Mouse (Mus musculus): Measurements from ENCODE around the gene Rpap1. TPM values are rescaled to one million over a fixed set of nuclear protein-coding genes. Genes with fewer than 3 reads are reported as not detected.
A peak's percentile ranks its signal among the peaks of the same experiment; 100 is the strongest.

Gene Rpap1
- polyA plus RNA-seq, 1 experiment from 2014 or later: 31.7 TPM

DNA sequence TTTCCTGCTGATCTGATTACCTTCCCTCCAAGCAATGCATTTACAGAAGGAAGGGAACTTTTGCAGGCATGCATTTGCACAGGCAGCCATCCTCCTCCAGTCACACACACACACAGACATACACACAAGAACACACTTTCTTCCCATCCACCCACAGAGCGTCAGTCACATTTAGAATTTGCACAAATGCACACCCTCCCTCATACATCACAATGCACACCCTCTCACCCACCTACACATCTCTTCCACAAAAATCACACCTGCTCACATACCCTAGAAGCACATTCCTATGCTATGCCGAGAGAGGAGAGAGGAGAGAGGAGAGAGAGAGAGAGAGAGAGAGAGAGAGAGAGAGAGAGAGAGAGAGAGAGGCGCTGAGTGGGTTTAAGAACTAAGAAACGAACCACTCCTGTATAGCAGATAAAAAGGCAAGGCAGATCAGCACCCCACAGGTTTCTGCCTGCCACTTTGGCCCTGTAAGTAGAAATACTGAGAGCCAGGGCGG is 10.0 kb upstream of the Rpap1 start, which contains the start of gene Tyro3:
Tyro3 (plus strand) TSS at position 455 of the 505 bp plus-strand sequence.
- 52% methylated on average over 5 of the region's 5 CpGs for WGBS
- Histone ChIP-seq H3K36me3 (no peaks in the 10 kb centered on the region), H3K27me3 (no peaks in the 10 kb centered on the region), H3K4me2 (peak within 1 kb of the TSS; percentile 97), H3K4me1 (peaks cover 34% of the 10 kb centered on the region), H3K9me3 (no peaks in the 10 kb centered on the region), H3K27ac (no peak within 1 kb of the TSS), H3K4me3 (no peak within 1 kb of the TSS), H3K9ac (no peak within 1 kb of the TSS)
- ATAC-seq (ENCODE audit: borderline replicate concordance, extremely low read depth, low FRiP score, low TSS enrichment): no peak

DNA sequence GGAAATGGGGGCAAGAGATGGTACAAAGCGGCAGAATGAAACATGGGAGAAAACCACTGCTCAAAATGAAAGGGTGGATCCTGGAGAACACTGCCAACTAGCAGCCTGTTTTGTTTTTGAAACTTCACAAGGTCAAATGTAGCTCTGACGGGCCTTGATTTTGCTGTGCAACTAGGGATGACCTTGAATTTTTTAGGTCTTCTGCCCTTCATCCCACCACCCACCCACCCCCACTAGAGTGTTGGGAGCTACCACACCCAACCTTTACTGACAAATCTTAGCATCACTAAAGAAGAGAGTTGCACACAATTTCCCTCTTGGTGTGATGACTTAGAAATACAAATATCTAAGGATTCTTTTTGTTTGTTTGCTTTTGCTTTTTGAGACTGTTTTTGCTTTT is 2.7 kb upstream of the Rpap1 start:
- Histone ChIP-seq H3K9ac (no peak overlapping the region), H3K27me3 (no peaks in the 10 kb centered on the region), H3K4me2 (no peak overlapping the region), H3K27ac (no peak overlapping the region), H3K4me1 (peaks cover 7% of the 10 kb centered on the region), H3K9me3 (no peaks in the 10 kb centered on the region), H3K4me3 (no peak overlapping the region), H3K36me3 (no peaks in the 10 kb centered on the region)
- ATAC-seq (ENCODE audit: borderline replicate concordance, extremely low read depth, low FRiP score, low TSS enrichment): no peak
- 88% methylated on average over 2 of the region's 2 CpGs for WGBS

DNA sequence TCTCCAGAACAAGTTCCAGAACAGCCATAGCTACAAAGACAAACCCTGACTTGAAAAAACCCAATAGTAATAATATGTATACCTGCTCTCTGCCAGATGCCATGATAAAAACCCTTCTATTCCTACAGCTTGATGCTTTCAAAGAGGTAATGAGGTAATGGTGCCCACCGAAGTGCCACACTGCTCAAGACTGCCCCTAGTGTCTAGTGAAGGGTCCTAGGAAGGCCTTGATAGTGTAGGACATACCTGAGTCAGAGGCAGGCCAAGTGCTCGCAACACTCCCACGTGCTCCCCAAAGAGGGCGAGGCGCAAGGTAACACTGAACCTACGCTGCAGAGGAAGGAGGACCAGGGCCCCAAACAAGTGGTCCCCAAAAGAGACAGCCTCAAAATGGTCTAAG is 20.1 kb downstream of the Rpap1 start:
- H3K4me2 ChIP-seq: no peak overlapping the region

DNA sequence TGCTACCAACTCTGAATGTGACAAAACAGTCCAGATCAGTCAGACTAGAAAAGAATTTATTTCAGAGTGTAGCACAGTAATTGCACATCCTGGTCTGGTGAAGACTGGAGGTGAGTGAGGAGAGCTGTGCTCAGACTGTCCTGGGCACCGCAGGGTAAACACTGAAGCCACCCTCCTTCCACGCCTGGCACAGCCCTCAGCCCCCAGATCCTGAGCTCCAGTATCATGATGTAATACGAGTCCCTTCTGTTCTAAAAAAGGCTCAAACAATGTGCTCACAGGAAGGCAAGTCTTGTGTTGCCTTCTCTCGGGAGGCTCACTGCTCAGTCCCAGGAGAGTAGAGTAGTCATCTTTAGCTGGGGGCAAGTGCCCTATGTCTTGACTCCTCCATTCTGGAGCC is 23.4 kb downstream of the Rpap1 start:
- 69% methylated on average over 4 of the region's 4 CpGs for WGBS
- H3K27ac ChIP-seq: no peak overlapping the region
- no peak overlapping the region for H3K9ac ChIP-seq
- no peak overlapping the region for H3K4me3 ChIP-seq
- no peak for ATAC-seq (ENCODE audit: borderline replicate concordance, extremely low read depth, low FRiP score, low TSS enrichment)
- peaks cover 3% of the 10 kb centered on the region for H3K4me1 ChIP-seq
- H3K36me3 ChIP-seq: peaks cover 36% of the 10 kb centered on the region
- no peaks in the 10 kb centered on the region for H3K9me3 ChIP-seq
- H3K27me3 ChIP-seq: peaks cover 31% of the 10 kb centered on the region
- no peak overlapping the region for H3K4me2 ChIP-seq

More for the DNA sequence above, 20.1 kb downstream of the Rpap1 start:
- no peaks in the 10 kb centered on the region for H3K9me3 ChIP-seq
- no peaks in the 10 kb centered on the region for H3K4me1 ChIP-seq
- H3K9ac ChIP-seq: no peak overlapping the region
- ATAC-seq (ENCODE audit: borderline replicate concordance, extremely low read depth, low FRiP score, low TSS enrichment): peak; percentile 47; the same call in 1 of the 2 replicates
- 89% methylated on average over 6 of the region's 6 CpGs for WGBS
- H3K4me3 ChIP-seq: no peak overlapping the region
- peaks cover 62% of the 10 kb centered on the region for H3K36me3 ChIP-seq
- H3K27ac ChIP-seq: no peak overlapping the region
- H3K27me3 ChIP-seq: no peaks in the 10 kb centered on the region

DNA sequence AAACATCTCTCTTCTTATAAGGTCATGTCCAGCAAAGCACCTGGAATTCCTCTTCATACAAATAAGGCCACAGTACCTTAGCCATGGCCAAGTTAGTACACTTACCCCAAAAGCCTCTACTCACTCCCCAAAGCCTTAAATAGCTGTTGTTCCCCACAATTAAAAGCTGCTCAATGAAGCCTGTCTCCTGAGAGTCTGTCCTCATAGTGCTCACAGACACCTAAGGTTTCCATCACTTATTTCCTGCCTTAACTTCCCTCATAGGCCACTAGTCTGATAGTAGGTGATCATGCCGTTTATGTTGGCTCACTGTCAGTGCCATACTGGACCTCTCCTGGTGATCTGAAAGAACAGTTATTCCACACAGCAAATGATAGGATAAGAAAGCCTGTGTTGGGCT is 25.1 kb downstream of the Rpap1 start:
- H3K4me1 ChIP-seq: peaks cover 16% of the 10 kb centered on the region
- no peak for ATAC-seq (ENCODE audit: borderline replicate concordance, extremely low read depth, low FRiP score, low TSS enrichment)
- H3K36me3 ChIP-seq: peaks cover 26% of the 10 kb centered on the region
- WGBS: 69% methylated on average over 1 of the region's 1 CpGs
- no peaks in the 10 kb centered on the region for H3K9me3 ChIP-seq
- no peak overlapping the region for H3K4me2 ChIP-seq
- no peak overlapping the region for H3K27ac ChIP-seq
- H3K27me3 ChIP-seq: peaks cover 48% of the 10 kb centered on the region
- H3K4me3 ChIP-seq: no peak overlapping the region
- H3K9ac ChIP-seq: no peak overlapping the region

DNA sequence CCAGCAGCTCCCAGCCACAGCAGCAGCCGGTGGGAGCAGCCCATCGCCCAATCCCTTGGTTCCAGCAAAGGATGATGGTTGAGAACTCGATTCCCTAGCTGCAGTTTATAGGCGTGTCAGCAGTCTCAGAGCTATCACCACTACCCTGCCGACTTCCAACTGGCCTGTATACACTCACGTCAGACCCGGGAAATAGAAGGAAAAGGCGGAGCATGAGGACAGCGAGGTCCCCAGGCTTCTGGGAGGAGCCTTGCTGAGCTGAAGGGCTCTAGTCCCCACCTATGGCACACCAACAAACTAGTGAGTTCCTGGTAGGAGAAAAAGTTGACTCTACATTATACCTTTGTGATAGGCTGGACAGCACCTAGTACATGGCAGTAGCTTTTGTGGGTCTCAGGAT is 27.1 kb downstream of the Rpap1 start, which contains the start of gene Ltk:
Ltk (minus strand) TSS at position 181 of the 400 bp plus-strand sequence.
- Histone ChIP-seq H3K9me3 (no peaks in the 10 kb centered on the region), H3K4me1 (peaks cover 17% of the 10 kb centered on the region), H3K27ac (no peak within 1 kb of the TSS), H3K4me3 (peak within 1 kb of the TSS; percentile 56; the same call in 1 of the 2 replicates), H3K27me3 (peaks cover 66% of the 10 kb centered on the region), H3K9ac (no peak within 1 kb of the TSS), H3K36me3 (peaks cover 18% of the 10 kb centered on the region), H3K4me2 (peak within 1 kb of the TSS; percentile 94)
- WGBS: 9% methylated on average over 9 of the region's 9 CpGs
- ATAC-seq (ENCODE audit: borderline replicate concordance, extremely low read depth, low FRiP score, low TSS enrichment): no peak

DNA sequence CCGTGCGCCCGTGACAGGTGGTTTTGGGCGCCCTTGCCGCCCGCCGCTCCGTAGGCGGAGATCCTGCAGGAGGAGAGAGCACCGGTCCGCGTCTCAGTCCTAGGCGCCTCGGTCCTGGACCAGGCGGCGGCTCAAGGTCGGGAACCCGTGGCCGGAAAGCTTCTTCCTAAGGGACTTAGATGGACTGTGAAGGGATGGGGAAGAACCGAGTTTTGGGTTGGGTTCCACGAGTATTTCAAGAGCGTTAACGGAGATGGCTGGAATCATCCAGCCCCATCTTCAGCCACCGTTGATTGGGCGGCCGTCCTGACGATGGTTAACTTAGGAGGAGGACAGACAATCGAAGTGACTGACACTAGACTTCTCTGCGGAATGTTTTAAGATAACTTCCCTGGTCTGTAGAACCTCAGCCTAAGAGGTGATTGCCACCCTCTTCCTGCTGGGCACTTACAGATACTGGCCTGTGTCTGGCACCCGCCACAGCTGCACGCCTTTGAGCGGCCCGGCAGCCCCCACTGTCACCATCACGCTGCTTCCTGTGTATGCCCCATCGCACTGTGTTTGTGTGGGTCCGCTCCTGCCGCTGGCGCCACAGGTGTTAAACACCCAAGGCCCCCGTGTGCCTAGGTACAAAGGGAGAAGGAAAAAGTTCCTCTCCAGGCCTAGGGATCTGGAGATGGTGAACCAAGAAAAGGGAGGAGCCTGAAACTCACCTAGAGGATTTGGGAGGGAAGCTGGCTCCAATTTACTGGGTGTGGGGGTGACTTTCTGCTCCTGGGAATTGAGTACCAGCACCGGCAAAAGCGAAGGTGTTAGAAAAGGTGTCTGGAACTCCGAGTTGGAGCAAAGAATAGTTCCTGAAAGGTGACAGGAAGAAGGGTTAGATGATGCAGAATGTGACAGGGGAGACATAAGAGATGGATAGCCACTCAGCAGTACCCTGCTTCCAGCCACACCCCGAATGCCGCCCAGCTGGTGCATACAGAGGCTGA is 28.2 kb downstream of the Rpap1 start:
- peak overlapping the region; percentile 94 for H3K4me2 ChIP-seq
- peaks cover 9% of the 10 kb centered on the region for H3K36me3 ChIP-seq
- H3K4me1 ChIP-seq: peaks cover 17% of the 10 kb centered on the region
- H3K27me3 ChIP-seq: peaks cover 72% of the 10 kb centered on the region
- H3K9me3 ChIP-seq: no peaks in the 10 kb centered on the region
- H3K9ac ChIP-seq: no peak overlapping the region
- H3K27ac ChIP-seq: no peak overlapping the region
- peak; percentile 11; the same call in 1 of the 2 replicates for ATAC-seq (ENCODE audit: borderline replicate concordance, extremely low read depth, low FRiP score, low TSS enrichment)
- peak overlapping the region; percentile 56 for H3K4me3 ChIP-seq
- WGBS: 6% methylated on average over 44 of the region's 44 CpGs

DNA sequence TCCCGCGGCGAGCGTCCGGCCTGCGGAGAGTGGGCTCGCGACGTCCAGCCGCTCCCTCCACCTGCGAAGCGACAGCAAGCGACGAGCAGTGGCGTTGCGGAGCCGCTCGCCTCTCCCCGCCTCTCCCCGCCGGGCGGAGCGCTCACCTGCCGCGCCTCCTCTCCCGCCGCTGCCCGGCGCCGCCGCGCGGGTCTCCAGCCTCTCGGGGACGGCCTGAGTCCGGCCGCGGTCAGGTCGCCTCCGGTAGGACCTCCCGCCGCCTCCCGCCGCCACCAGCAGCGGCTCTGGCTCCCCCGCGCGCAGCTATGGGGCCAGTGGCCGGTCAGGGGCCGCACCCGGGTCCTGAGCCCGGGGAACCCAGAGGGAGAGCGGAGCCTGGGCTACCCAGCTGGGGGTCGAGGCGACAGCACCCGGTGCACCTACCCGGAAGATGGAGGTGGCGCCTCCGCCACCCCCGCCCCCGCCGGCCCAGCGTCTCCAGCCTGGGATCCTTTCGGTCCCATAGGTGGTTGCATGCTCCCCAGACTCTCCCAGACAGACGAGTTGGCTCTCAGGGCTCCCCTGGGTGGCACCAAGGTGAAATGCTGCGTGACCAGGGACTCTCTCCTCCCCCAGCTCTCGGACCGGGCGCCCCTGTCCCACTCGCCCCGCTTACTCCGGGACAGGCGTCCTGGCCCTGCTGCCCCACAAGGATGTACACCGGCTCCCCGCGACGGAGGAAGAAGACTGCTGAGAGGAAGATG is 29.1 kb downstream of the Rpap1 start:
- ATAC-seq (ENCODE audit: borderline replicate concordance, extremely low read depth, low FRiP score, low TSS enrichment): peak; percentile 25; the same call in 1 of the 2 replicates
- H3K27ac ChIP-seq: no peak overlapping the region
- peak overlapping the region; percentile 94 for H3K4me2 ChIP-seq
- WGBS: 0% methylated on average over 60 of the region's 77 CpGs
- no peaks in the 10 kb centered on the region for H3K9me3 ChIP-seq
- peaks cover under 1% of the 10 kb centered on the region; the same call in 1 of the 2 replicates for H3K36me3 ChIP-seq
- peaks cover 17% of the 10 kb centered on the region for H3K4me1 ChIP-seq
- peak overlapping the region; percentile 32 for H3K9ac ChIP-seq
- peaks cover 72% of the 10 kb centered on the region for H3K27me3 ChIP-seq
- peak overlapping the region; percentile 56 for H3K4me3 ChIP-seq

DNA sequence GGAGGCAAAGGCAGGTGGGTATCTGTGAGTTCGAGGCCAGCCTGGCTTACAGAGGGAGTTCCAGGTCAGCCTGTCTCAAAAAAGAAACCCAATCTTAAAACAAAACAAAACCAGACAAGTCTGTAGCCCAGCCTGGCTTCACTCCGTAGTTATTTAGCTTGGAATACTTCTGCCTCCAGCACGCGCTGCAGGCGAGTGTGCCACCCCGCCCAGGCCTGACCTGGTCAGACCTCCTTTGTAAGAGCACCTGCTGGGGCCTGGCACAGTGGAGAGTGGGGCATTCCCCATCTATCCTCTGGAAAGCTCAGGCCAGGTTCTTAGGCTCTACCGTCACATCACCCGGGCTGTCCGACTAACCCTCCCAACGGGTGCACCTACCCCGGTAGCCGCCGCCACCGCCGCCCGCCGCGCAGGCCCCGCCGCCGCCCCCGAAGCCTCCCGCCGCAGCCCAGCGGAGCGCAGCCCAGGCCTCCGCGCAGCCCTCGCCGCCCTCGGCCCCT is 29.7 kb downstream of the Rpap1 start:
- 3% methylated on average over 30 of the region's 31 CpGs for WGBS
- peak; percentile 15; the same call in 1 of the 2 replicates for ATAC-seq (ENCODE audit: borderline replicate concordance, extremely low read depth, low FRiP score, low TSS enrichment)
- H3K27ac ChIP-seq: no peak overlapping the region
- peak overlapping the region; percentile 94 for H3K4me2 ChIP-seq
- peaks cover 17% of the 10 kb centered on the region for H3K4me1 ChIP-seq
- peak overlapping the region; percentile 56 for H3K4me3 ChIP-seq
- no peaks in the 10 kb centered on the region for H3K36me3 ChIP-seq
- no peaks in the 10 kb centered on the region for H3K9me3 ChIP-seq
- H3K27me3 ChIP-seq: peaks cover 73% of the 10 kb centered on the region
- peak overlapping the region; percentile 32 for H3K9ac ChIP-seq

DNA sequence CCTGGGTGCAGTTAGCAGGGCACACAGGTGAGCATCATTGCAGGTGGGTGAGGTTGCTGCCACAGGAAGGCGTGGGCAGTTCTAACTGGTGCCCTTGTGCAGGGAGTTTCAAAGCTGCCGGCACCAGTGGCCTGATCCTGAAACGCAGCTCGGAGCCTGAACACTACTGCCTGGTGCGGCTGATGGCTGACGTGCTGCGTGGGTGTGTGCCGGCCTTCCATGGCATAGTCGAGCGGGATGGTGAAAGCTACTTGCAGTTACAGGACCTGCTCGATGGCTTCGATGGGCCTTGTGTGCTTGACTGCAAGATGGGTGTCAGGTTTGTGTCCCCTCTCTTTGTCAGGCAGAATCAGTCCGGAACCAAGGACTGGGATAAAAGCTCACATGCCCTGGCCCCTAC is 38.1 kb downstream of the Rpap1 start:
- peaks cover 46% of the 10 kb centered on the region for H3K27me3 ChIP-seq
- H3K4me2 ChIP-seq: no peak overlapping the region
- H3K9me3 ChIP-seq: no peaks in the 10 kb centered on the region
- no peak overlapping the region for H3K4me3 ChIP-seq
- ATAC-seq (ENCODE audit: borderline replicate concordance, extremely low read depth, low FRiP score, low TSS enrichment): no peak
- H3K4me1 ChIP-seq: peaks cover 9% of the 10 kb centered on the region
- no peak overlapping the region for H3K9ac ChIP-seq
- H3K36me3 ChIP-seq: no peaks in the 10 kb centered on the region
- no peak overlapping the region for H3K27ac ChIP-seq
- WGBS: 61% methylated on average over 13 of the region's 13 CpGs

DNA sequence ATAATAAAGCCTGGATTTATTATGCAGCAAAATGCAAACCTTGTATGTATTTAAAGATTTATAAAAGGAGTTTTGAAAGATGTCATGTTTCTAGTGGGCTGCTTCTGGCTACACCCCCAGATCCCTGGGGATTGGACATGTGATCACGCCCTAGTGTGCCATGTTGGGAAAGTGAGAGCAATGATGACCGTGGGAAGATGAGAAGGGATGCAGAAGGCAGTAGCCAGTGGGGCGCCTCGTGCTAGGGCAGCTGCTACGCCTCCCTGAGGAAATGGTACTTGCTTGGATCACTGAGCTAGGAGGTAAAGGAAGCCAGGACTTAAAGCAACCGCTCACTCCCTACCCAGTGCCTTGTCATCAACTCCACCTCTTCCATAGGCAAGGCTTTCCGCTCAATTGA is 39.8 kb downstream of the Rpap1 start:
- Histone ChIP-seq H3K27ac (no peak overlapping the region), H3K9me3 (no peaks in the 10 kb centered on the region), H3K4me1 (peaks cover 26% of the 10 kb centered on the region), H3K36me3 (no peaks in the 10 kb centered on the region), H3K4me2 (no peak overlapping the region), H3K9ac (no peak overlapping the region), H3K4me3 (no peak overlapping the region), H3K27me3 (peaks cover 60% of the 10 kb centered on the region)
- ATAC-seq (ENCODE audit: borderline replicate concordance, extremely low read depth, low FRiP score, low TSS enrichment): no peak
- WGBS: 72% methylated on average over 7 of the region's 7 CpGs
